Mouse (Mus musculus): ENCODE results near the gene Sms. TPM values are rescaled to one million over a fixed set of nuclear protein-coding genes. Genes with fewer than 3 reads are reported as not detected.

Gene Sms
- total RNA-seq (2021): 100 to 1,000 TPM; 105 to 106 TPM

DNA sequence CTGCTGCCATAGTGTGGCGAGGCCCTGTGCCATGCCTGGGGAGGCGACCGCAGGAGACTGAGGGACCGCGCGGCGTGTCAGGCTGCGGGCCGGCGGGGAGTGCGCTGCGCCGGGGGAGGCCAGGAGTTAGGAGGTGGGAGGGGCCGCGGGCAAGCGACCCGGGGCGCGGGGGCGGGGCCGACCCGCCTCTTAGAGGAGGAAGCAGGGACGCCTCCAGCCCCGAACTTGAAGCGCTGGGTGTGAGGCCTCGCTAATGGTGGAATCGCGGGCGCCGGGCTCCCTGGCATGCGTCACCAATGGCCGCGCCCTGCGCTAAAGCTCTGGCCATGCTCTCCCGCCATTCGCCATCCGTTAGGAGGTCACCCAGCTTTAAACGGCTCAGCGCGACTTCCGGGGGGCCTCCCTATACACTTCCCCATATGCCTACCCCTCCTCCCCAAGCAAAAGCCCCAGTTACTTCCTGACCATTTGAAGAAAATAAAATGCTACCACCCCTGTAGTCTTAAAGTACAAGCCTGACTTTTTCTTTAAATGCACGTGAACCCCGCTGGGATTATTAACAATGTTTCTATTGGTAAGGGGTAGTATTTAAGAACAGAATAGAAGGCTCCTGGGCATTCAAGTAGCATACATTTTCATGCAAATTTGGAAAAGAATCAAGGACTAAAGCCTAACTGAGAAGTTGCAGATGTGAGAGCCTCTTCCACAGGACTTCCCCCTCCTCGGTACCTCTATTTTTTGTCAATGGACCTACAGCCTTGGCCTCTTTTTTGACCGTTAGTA, at the start of gene Sms:
TSS of gene Sms (minus strand) at position 344 of the 783 bp plus-strand sequence.
- DNase-seq: peak in 1 of 2 experiments; percentile 37

- DNase-seq: no peak
Measured at GRCm38 (mm10) chrX:157506400-157506799, 14.3 kb upstream of the Sms start.

GRCm38 (mm10) chrX:157504506-157504905, 12.4 kb upstream of the Sms start:
- DNase-seq: no peak

DNA sequence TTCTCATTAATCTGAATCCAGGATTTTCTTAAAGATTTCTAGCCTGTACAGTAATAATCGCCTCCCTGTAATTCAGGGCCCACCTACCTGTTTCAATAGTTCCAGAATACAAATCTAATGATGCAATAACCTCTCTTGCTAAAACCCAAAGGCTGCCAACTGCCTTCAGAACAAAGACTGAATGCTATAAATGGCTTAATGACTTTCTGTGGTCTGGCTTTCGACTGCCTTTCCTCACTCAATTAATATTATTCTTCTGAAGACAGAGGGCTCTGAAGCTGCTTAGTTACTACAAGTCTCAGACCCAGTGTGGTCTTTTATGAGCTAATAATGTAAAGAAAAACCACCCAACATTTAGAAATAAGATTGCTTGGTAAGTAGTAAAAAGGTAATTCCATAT, 9.8 kb upstream of the Sms start:
- DNase-seq: no peak

DNA sequence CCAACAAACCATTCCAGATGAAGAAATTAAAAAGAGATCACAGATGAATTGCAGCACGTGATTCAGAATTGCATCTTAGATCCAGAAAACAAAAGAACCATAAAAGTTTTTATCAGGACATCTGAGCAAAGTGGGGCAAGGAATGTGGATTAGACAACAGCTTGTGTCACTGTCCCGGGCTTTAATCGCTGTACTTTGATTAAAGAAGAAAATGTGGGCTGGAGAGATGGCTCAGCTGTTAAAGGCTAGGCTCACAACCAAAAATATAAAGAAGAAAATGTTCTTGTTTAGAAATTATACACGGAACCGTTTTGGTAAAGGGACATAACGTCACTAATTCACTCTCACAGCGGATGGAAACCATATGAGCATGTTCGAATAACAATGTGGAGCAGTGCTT, 7.9 kb upstream of the Sms start:
- no peak for DNase-seq

GRCm38 (mm10) chrX:157493159-157493558, 1.1 kb upstream of the Sms start:
- DNase-seq: no peak

DNA sequence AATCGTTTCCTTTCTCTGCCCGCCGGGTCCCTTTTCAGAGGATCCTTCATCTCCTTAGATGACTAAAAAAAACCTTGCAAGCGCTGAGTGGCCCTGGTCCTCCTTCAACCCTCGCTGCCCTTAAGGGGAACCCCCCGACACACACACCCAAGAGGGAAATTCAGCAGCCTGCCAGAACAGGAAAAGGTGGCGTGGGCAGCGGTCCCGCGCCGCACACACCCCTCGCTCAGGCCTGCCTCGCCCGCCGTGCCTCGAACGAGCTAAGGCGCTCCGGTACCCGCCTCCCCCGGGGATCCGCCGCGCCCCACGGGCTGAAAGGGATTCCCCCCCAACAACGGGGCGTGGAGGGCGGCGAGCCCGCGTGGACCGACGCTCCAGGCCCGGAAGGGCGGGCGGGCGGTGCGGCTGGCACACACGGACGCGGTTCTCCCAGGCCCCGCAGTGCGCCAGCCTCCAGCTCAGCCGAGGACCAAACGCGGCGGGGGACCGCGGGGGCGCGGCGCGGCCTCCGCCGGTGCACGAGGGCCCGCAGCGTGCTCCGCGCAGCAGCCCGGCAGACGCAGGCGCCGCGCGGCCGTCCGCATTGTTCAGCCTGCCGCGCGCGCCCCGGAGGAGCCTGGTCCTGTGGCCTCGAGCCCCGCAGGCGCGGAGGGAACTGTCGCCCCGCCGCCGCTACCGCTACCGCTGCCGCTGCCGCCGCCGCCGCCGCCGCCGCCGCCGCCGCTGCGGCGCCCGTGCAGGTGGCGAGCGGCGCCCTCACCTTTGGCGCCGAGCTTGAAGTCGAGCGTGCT, 747 bp downstream of the Sms start:
- DNase-seq: peak in 1 of 2 experiments; percentile 45

- peak in 1 of 2 experiments; percentile 8 for DNase-seq
Measured at GRCm38 (mm10) chrX:157490769-157491144, 1.3 kb downstream of the Sms start.

DNA sequence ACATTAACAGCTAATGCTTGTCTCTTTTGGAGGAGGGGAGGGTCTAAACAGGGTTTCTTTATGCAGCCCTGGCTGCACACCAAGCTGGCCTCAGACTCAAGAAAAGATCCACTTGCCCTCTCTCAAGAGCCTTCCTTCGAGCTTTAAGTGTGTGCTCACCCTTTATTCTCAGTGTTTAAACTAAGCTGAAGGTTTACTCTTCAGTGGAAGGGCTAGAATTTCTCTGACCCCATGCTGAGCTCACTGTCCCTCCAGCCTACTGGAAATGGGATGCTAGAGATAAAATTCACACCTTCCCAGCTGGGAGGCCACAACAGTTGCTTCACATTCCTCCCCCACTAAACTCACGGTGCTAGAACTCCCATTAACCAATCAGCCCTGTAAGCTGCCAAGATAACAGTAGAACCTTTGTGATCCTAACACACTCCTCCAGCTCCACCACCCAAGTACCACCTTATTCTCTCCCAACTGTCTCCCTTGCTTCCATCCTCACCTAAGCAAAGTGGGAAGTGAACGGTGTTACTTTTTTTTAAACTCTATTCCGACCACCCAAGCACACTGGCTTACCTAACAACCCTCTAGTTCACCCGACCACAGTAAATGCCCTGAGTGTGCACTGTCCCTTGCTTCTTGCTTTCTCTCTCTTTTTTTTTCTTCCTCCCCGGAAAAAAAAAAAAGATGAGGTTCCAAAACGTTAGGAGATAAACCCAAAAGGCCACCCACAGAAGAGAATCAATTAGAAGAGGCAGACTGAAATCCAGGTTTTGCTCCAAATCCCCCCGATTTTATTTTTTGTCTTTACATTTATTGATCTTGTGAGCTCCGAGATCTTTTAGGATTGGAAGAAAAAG, 2.0 kb downstream of the Sms start:
- DNase-seq: no peak

DNA sequence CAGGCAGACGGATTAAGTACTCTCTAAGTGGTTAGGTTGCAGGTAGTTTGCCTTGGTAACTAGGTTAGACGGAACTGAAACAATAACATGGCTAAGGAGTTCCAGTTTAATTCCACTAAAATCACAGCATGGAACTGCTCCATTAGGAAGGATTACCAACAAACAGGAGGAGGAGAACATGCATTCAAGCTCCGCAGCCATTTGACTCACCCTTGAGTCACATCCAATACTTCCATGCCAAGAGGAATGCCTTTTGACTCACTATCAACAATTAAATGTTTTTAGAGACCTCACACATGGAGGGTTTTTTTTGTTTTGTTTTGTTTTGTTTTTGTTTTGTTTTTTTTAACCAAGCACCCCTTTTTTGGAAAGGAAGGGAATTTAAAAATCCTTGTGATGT, 3.3 kb downstream of the Sms start:
- no peak for DNase-seq

DNA sequence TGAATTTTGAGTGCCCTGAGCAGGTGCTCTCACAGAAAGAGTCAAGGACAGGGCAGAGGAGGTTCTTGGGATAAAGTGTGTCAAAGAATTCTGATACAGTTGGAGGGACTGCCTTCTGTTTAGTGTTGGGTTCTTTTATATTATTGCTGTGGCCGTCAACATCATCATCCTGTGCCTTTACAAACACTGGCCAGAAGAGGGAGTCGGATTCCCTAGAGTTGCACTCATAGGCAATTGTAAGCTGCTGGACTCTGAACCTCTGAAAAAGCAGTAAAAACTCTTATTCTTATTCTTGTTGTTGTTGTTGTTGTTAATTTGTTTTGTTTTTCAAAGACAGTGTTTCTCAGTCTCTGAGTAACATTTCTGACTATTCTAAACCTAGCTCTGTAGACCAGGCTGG, 5.3 kb downstream of the Sms start:
- no peak for DNase-seq

DNA sequence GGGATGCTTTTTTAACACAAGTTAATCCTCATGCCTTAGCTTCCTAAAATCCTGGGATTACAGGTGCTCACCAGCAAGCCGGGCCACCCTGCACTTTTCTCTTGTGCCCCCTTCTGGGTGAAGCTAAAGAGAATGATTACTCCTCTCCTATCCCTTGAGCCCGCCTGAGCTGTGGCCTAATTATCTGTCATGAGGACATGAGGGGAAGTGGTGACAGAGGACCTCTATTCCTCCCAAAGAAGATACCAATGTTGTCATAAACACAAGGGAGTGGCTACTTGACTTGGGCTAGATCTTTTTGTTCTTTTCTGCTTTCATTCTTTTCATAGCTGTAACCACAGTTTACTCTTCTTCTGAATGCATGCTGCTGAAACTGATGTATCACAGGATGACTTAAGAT, 9.2 kb downstream of the Sms start:
- no peak for DNase-seq

GRCm38 (mm10) chrX:157481860-157482259, 10.2 kb downstream of the Sms start:
- DNase-seq: no peak

DNA sequence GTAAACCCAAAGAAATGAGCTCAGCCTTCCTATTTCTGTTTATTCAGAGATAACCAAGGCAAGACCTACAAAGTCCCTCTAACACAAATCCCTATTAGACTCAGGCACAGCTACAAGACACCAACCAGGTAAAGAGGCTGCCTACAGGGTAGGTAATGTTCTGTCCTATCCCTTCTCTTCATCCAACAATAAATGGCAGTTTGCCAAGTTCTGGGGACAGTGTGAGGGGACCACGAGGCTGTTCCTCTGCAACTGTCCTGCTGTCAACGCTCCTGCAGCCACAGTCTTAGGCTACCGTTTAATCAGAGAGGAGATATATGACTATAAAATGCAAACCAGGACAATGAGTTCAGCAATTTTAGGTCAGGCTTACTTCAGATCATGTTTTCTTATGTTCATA, 14.8 kb downstream of the Sms start:
- DNase-seq: no peak

DNA sequence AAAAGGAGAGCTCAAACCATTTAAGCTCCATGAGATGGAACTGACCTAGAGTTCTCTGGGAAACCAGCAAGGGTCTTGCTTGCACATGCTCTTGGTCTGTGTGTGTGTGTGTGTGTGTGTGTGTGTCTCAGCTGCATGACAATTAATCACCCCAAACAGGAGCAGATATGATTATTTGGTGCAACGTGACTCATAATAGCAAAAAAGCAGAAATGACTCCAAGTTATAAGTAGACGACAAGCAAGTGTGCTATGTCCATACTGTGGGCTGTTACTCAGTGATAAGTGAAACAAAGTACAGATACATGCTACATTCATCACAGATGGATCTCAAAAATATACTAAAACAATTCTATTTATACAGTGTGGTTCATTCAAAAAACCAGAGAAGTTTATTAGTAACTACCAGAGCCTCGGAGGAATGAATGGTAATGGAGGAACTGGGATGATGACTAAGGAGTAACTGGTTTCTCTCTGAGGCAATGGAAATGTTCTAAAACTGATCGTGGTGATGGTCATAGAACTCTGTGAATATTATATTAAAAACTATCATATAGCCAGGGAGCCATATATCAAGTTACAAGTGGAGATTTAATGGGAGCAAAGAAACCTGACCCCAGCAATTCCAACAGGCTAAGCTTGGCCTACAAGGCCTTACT, 15.8 kb downstream of the Sms start:
- no peak for DNase-seq

DNA sequence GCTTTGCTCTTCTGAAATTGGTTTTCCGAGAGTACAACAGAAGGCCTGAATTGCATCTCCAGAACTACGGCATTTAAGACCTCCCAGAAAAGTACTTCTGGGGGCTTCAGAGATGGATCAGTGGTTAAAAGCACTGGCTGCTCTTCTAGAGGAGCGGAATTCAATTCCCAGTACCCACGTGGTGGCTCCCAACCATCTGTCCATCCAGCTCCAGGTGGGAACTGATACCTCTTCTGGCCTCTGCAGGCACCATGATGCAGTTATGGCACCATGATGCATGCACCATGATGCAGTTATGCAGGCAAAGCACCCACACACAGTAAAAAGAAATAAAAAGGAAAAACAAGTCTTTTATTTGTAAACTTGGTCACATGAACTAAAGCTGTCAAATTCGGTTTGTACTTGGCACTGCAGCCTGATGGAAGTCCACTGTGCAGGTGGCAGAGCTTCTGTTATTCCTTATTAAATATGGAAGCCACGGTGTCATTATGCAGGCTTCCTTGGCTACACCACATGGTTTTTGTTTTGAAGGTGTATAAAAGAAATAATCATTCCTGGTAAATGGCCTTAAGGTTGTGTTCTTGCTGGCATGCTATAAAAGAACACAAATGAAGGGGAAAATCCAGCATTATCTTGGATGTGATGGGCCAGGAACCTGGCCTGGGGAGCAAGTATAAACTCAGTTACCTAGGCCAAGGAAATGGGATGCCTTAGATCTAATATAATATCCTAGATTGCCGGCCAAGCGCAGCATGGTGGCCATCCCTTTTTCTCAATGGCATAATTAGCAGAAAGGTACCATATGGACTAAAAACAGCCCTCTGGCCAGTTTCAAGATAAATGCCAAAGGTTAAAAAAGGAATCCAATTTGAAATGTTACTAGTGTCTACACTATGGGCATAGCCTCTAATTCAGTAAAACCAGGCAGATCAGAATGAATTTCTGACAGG, 20.1 kb downstream of the Sms start:
- no peak for DNase-seq

- DNase-seq: no peak
Measured at GRCm38 (mm10) chrX:157468795-157469194, 23.3 kb downstream of the Sms start.

DNA sequence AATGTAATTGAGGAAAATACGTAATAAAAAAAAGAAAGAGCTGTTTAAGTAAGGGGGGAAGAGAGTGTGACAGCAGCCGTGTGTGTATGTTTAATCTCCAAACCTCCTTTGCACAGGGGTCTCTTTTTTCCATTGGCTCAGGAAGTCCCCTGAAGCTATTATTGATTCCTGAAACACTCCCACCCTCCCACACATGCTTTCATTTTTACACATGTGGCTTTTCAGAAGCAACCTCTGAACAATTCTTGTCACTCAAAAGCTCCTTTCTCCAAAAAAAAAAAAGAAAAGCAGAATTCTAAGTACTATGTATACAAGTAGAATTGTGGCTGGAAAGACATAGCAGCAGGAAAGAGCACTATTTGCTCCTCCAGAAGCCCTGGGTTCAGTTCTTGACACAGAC, 24.0 kb downstream of the Sms start:
- no peak for DNase-seq

DNA sequence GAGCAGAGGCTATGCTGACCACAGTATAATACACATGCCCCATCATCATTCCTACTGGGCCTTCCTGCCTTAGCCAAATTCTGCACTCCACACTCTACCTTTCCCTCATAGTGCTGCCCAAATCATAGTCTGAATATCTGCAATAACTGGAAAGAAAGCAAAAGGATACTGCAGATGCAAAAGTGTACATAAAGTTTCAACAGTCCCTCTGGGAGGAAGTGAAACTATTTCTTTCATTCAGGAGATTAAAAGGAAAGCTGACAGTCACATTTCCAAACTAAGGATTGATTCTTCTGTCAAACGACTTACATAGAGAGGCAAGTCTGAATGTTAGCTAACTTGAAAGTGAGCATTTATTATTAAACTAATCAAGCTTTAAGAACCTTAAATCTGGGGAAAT, 26.1 kb downstream of the Sms start:
- DNase-seq: no peak

DNA sequence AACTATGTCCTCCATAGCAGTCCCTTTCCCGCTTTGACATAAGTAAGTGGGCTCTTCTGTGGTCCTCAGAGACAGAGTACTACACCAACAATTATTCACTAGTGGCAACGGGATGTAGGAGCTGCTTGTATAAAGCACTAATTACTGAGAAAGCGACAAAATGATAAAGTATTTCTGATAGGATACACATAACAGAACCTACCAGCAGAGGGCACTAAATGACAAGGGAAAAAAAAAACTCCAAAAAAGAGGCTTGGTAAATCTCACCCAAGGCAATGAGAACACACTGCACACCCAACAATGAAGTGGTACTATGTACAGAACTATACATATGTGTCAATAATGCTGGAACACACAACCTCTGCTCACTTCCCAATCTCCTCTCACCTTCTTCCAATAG, 29.4 kb downstream of the Sms start:
- DNase-seq: no peak

DNA sequence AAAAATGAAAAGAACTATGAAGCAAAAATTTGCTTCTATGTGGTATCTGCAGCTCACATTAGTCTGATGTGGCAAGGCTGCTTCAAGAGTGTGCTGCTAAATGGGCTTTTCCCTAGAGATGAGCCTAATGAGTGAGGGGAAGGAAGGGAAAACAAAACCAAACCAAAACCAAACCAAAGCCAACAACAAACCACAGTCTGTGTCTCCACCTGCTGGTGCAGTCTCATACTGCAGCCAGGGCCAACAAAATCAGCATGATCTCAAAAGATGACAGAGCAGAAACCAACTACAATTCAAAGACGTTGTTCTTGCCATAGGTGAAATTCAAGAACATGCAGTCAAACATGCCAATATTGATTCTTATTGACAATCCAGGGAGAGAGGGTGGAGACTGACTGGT, 37.7 kb downstream of the Sms start:
- DNase-seq: peak; percentile 27 to 34

All from layer of hippocampus, postnatal 36 days (tissue).